Mouse (Mus musculus) right cerebral cortex, adult 2 months (tissue): ENCODE measurements around the gene Rb1.

ENCODE experiments used
- DNase-seq, 2 experiments: peaks; one replicate each; pipeline ENCODE4 v3.0.0; 2021 to 2022; ENCODE audit warnings: low spot score in 2 of 2

Rb1 gene

GRCm38 (mm10) chr14:73148125-73148524 lies 177.5 kb downstream of the Rb1 start:
- DNase-seq: no peak

DNA sequence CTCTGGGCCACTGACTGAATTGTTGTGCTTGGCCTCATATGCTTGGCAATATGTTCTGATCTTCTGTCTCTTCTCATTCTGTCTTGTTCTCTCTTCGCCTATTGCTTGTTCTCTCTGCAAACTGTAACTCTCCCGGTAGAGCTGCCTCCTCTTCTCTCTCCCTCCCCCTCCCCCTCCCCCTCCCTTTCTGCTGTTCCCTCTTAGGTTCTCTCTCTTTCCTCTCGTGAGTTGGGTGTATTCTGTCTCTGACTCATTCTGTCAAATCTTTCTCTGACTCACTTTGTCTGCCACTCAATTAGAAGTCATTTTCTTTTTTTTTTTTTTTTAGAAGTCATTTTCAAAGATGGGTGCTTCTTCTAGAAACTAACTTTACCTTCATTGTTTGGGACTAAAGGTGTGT lies 178.9 kb downstream of the Rb1 start:
- no peak for DNase-seq

DNA sequence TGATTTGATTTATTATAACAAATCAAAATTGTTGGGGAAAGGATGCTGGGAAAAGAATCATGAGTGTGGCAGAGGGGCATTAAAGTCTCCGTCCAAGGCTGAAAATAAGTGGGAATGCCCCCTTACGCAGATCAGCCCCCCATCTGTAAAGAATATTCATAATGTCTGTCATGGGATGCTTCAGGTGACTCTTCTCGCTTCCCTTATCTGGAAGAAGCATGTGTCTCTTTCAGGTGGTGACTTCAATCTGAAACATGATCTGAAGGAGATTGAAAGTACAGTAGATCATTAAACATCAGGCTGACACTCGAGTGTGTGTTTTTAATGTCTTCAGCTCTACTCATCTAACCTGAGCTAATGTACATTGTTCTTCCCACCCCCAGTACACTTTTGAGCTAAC lies 180.1 kb downstream of the Rb1 start:
- DNase-seq: no peak

DNA sequence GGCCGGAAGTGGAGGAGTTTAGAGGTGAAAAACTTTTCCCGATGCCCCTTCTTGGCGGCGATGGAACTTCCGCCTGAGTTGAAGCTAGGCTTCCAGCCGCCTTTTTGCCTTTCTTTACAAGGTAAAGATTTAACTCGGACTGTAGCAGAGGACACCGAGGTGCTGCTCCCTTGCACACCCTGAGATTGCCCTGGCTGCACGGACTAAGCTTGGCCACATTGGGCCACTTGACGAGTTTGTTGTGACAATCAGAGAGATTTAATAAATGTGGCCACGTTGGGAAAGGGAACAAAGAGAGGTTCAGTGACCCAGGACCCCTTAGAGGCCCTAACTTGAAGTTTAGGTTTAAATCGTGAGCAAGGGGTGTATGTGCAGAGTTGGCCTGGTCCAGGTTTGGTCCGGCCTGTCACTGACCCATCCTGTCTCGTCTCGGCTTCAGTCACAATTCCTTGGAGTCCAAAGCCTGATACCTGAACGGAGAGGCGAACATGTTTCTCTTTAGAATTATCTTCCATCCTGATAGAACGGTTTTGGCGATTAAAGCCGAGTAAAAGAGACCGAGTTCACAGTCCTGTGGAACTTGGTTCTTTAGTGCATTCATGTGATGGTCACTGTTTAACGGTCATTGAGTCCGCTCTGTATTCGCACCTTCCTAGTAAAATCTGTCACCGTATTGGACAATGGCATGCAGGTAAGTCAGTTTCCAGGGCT lies 181.8 kb downstream of the Rb1 start:
- no peak for DNase-seq

DNA sequence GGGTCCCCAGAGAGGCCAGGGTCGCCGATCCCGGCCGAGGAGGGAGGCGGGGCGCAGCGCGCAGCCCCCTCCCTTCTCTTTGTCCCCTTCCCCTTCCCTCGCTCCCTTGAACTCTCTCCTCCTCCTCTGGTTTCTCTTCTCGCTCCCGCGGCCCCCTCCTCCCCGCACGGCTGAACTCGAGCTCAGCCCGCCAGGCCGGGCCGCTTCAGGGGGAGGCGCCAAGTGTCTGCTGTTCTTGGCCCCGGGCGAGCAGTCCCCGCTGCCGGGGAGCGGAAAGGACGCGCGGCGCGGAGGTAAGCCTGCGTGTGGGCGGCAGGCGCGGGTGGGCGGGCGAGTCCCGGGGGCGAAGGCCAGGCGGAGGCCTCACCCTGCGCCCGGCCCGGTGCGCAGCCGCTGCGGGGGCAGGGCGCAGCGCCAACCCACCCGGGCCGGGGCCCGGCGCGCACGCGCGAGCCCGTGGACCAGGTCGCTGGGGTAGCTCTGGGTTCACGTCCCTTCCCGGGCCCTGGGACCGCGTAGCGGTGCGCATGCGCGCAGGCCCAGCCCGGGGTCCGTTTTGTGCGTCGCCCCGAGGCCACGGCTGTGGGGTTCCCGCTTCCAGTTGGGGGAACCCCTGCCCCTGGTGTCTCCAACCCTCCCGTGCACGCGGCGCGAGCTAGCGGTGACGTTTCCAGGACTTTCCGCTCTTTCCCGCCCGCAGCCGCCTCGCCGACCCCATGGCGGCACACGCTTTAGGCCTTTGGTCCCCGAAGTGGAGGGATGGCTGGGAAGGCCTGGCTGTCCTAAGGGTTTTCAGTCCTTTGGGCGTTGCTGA lies 182.5 kb downstream of the Rb1 start:
- DNase-seq: peak; percentile 68 to 79

GRCm38 (mm10) chr14:73142421-73142895 lies 183.2 kb downstream of the Rb1 start:
- DNase-seq: peak; percentile 7 to 58

GRCm38 (mm10) chr14:73141800-73142199 lies 183.8 kb downstream of the Rb1 start:
- no peak for DNase-seq

- DNase-seq: no peak
These were observed 185.8 kb downstream of the Rb1 start for GRCm38 (mm10) chr14:73139866-73140265.

DNA sequence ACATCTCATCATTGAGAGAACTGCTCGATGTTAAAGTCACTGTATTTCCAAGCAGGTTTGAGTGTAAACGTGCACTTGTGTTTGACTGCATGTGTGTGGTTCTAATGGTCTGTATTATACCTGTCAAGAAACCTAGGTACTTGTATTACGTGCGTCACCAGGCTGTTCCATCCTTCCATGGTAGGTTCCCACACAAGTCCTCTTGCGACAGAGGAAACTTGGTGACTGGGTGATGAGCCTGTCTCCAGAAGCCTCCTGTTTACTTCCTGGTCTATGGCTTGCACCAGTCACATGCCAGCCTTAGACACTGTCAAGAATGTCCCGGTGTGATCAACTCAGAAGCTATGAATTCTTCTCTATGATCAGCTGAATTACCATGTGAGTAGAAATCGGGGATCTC lies 187.1 kb downstream of the Rb1 start:
- no peak for DNase-seq

DNA sequence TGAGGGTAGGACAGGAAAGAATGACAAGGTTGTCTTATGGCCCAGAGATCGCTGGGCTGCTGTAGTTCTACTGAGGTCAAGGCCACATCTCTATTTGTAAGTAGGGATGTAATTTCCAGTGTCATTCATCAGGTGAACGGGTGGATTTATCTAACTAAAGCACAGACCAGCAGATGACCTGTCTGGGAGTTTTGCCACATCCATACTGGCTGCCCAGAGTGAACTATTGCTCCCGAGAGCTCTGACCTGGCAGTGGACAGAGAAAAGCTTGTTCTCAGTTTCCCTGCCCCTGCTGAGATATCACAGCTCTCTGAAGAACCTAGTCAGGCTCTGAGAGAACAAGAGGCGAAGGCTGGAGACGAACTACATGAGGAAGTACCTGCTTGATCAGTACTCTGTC lies 188.4 kb downstream of the Rb1 start:
- DNase-seq: no peak
